Mouse (Mus musculus): ENCODE results near the gene Selenoi.

Gene Selenoi

GRCm38 (mm10) chr5:30258776-30259175 lies 26.4 kb downstream of the Selenoi start:
- no peak for DNase-seq (ENCODE audit: low read depth, low spot score)
- H3K27me3 ChIP-seq (ENCODE audit: control insufficient read depth, insufficient read depth, low read length, poor library complexity, severe bottlenecking): no peaks in the 10 kb centered on the region
- H3K36me3 ChIP-seq (ENCODE audit: control insufficient read depth, insufficient read depth, low read length, poor library complexity, severe bottlenecking): peaks cover 4% of the 10 kb centered on the region; the same call in 1 of the 2 replicates

DNA sequence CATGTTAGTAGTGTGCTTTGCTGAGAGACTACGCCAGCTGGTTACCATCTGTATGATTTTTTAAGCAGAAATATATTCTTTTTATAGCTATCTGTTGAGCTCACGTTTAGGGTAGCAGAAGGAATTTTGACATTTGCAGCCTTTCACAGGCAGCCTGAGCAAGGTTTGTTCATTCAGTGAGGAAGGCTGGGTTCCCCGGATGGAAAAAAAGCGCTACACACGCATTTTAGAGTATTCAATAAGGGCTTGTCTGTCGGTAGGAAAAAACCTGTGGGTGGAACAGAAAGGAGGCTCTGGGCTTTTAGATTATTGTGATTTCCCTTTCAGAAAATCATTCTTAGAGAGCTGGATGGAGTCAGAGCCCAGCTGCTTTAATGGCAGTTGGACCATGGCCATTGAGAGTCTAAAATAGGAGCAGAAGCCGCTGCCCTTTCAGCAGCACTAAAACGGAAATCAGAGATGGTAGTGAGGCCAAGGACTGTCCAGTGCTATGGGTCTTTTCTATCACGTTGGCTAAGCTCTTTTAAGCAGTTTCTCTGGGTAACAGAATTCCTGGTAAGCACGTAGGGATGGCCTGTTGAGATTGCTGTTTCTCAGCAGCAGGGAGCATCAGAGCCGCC lies 38.3 kb downstream of the Selenoi start:
- Histone ChIP-seq H3K36me3 (ENCODE audit: control insufficient read depth, insufficient read depth, low read length, poor library complexity, severe bottlenecking) (0 out of 2 replicates have a peak, but pooled peaks cover 4% of the 10 kb centered on the region), H3K27me3 (ENCODE audit: control insufficient read depth, insufficient read depth, low read length, poor library complexity, severe bottlenecking) (no peaks in the 10 kb centered on the region; the same call in 1 of the 2 replicates)
- DNase-seq (ENCODE audit: low read depth, low spot score): no peak

DNA sequence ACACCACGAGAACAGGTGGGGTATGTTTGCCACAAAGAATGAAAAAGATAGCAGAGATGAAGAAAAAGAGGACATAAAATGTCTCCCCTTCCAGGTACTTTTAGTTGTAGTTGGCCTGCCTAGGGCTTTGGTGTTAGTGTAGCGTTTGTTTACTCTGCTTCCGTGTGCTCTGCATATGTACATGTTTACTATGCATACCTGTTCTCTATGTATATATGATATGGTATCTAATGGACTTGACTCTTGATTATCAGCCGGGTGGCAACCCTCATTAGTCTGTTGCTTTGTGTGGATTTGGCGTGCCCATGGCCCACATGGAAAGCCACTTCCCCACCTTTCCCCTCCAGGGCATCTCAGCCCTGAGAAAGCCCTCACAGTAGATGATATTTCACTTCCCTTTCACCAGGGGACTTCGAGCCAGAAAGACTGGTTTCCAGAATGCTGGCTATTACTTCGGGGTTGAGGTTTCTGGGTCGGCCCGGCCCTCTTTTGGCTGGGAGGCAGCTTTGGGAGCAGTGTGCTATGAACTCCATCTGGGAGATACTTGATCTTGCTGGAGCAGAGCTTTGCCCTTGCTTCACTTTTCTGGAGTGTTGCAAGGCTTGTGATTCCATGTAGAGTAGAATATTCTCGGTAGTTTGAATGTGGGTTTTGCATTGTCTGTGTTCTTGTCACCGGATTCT lies 39.4 kb downstream of the Selenoi start:
- no peaks in the 10 kb centered on the region; the same call in 1 of the 2 replicates for H3K27me3 ChIP-seq (ENCODE audit: control insufficient read depth, insufficient read depth, low read length, poor library complexity, severe bottlenecking)
- DNase-seq (ENCODE audit: low read depth, low spot score): no peak
- 0 out of 2 replicates have a peak, but pooled peaks cover 1% of the 10 kb centered on the region for H3K36me3 ChIP-seq (ENCODE audit: control insufficient read depth, insufficient read depth, low read length, poor library complexity, severe bottlenecking)

DNA sequence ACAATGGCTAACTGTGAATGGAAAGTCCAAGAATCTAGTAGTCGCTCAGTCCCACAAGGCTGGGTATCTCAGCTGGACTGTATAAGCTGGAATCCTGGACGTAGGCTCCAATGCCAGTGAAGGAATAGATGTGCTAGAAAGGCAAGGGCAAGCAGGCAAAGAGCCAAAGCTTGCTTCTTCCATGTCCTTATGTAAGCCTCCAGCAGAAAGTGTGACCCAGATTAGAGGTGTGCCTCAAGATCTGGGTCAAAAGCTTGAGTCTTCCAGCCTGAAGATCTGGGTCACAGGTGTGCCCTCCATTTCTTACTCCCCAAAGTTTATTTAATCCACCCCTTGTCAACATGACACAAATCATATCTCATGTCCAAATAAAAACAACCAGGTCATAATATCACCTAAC lies 44.0 kb downstream of the Selenoi start:
- no peaks in the 10 kb centered on the region for H3K27me3 ChIP-seq (ENCODE audit: control insufficient read depth, insufficient read depth, low read length, poor library complexity, severe bottlenecking)
- no peak for DNase-seq (ENCODE audit: low read depth, low spot score)

GRCm38 (mm10) chr5:30278952-30279351 lies 46.6 kb downstream of the Selenoi start:
- DNase-seq (ENCODE audit: low read depth, low spot score): no peak
- Histone ChIP-seq H3K36me3 (ENCODE audit: control insufficient read depth, insufficient read depth, low read length, poor library complexity, severe bottlenecking) (no peaks in the 10 kb centered on the region), H3K27me3 (ENCODE audit: control insufficient read depth, insufficient read depth, low read length, poor library complexity, severe bottlenecking) (no peaks in the 10 kb centered on the region)

More for the DNA sequence above, 44.0 kb downstream of the Selenoi start:
- no peaks in the 10 kb centered on the region for H3K36me3 ChIP-seq (ENCODE audit: control insufficient read depth, insufficient read depth, low read length, poor library complexity, severe bottlenecking)

DNA sequence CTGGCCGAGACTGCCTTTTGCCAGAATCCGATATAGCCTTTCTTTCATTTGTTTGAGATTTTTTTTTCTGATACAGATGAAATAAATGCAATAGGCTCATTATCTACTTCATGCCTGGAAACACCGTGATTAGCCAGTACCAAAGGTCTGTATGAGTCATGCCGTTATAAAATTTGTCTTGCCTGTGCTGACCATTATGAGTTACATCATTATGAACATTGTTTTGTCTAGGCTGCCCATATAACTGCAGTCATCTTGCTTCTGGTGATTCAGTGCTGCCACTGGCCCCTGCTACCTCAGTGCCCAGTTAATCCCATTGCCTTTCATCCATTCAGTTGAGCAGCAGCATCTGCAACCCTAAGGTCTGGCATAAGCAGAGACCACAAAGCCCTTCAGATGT lies 47.1 kb downstream of the Selenoi start:
- no peaks in the 10 kb centered on the region for H3K36me3 ChIP-seq (ENCODE audit: control insufficient read depth, insufficient read depth, low read length, poor library complexity, severe bottlenecking)
- H3K27me3 ChIP-seq (ENCODE audit: control insufficient read depth, insufficient read depth, low read length, poor library complexity, severe bottlenecking): no peaks in the 10 kb centered on the region
- DNase-seq (ENCODE audit: low read depth, low spot score): no peak

GRCm38 (mm10) chr5:30280864-30281263 lies 48.5 kb downstream of the Selenoi start:
- no peaks in the 10 kb centered on the region for H3K27me3 ChIP-seq (ENCODE audit: control insufficient read depth, insufficient read depth, low read length, poor library complexity, severe bottlenecking)
- no peak for DNase-seq (ENCODE audit: low read depth, low spot score)
- H3K36me3 ChIP-seq (ENCODE audit: control insufficient read depth, insufficient read depth, low read length, poor library complexity, severe bottlenecking): no peaks in the 10 kb centered on the region

DNA sequence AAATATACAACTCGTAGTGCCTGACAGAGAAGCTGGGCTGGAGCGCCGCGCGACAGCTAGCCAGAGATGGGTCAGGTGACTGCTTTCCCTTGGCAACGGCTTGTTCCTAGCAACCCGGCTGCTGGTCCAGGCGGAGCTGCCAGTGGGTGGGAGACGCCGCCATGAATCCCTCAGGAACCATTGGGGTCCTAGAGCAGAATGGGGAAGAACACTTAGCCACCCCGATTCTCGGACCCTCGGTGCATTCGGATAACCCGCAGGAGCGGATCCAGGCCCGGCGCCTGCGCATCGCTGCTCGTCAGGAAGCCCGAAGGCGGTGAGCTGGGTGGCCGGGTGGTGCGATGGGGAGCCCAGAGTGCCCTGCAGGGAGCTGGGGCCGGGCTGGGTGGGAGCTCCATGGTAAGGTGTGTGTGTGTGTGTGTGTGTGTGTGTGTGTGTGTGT lies 48.9 kb downstream of the Selenoi start, which contains the start of gene Drc1:
Gene Drc1 (plus strand): TSS at position 98 of the 442 bp plus-strand sequence.
- no peak for DNase-seq (ENCODE audit: low read depth, low spot score)
- H3K27me3 ChIP-seq (ENCODE audit: control insufficient read depth, insufficient read depth, low read length, poor library complexity, severe bottlenecking): no peaks in the 10 kb centered on the region

DNA sequence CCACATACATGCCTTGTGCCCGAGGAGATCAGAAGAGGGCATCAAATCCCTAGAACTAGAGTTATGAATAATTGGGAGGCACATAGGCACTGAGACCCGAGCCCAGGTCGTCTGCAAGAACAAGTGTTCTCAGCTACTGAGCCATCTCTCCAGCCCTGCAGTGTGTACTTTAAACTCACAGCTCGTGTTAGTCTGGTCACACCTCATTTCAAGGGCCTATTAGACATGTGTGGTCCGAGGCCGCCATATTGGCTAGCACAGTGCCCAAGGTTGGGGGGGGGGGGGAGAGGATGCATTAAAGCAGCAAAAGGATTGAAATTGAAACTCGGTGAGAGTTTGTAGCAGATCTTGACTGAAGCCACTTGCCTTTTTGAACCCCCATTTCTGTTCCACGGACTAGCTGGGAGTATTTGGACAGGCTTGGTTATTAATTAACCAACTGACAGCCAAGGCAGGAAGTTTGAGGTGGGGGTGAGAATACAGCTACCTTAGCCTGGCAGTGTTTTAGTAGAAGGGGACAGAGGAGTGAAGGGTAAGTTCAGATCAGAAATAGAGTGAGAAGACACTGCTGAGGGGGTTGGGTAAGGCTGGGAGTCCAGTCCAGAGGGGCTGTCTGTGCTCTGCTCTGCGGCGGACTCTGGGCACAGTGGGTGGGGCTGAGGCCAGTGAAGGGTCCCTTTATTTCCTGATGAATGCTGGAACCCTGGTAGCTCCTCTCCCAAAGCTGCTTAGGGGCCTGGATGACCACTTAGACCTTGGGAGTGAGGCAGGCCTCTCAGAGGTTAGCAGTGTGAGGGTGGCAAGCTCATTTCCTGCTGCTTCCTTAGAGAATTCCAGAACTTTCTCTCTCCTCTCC lies 53.8 kb downstream of the Selenoi start:
- Histone ChIP-seq H3K27me3 (ENCODE audit: control insufficient read depth, insufficient read depth, low read length, poor library complexity, severe bottlenecking) (no peaks in the 10 kb centered on the region), H3K36me3 (ENCODE audit: control insufficient read depth, insufficient read depth, low read length, poor library complexity, severe bottlenecking) (no peaks in the 10 kb centered on the region)
- no peak for DNase-seq (ENCODE audit: low read depth, low spot score)

More for the DNA sequence above, 48.9 kb downstream of the Selenoi start, which contains the start of gene Drc1:
- H3K36me3 ChIP-seq (ENCODE audit: control insufficient read depth, insufficient read depth, low read length, poor library complexity, severe bottlenecking): no peaks in the 10 kb centered on the region

- H3K27me3 ChIP-seq (ENCODE audit: control insufficient read depth, insufficient read depth, low read length, poor library complexity, severe bottlenecking): no peaks in the 10 kb centered on the region
- no peaks in the 10 kb centered on the region for H3K36me3 ChIP-seq (ENCODE audit: control insufficient read depth, insufficient read depth, low read length, poor library complexity, severe bottlenecking)
- no peak for DNase-seq (ENCODE audit: low read depth, low spot score)
These were observed 54.9 kb downstream of the Selenoi start for GRCm38 (mm10) chr5:30287106-30287882.
